Mouse (Mus musculus): ENCODE measurements at regions not wholly inside any gene's neighbourhood (a gene's known extent, or its start where the extent isn't known, plus 50 kb on each side); places are given as distances from the start of the nearest gene placed in this dataset.
A peak's percentile ranks its signal among the peaks of the same experiment; 100 is the strongest.

DNA sequence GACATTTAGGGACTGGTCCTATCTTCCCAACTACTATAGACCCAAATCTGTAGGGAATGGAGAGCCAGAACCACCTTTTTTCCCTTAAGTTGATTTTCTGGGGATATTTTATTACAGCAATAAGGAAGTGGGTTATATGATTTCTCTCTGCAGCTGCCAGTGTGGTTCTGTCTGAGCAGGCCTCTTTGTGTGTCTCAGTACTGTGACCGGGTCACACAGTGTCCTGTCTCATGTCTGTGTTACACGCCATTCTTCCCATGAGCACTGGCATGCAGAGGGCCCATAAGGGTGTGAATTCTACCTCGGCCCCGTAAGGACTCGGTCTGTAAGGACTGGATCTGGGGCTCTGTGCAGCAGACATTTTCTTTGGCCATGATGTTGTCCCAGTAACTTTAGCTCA is 254.9 kb downstream of the Cdh26 start:
- no peak overlapping the region for H3K27ac ChIP-seq (ENCODE audit: insufficient read depth, low read depth, low read length)
- TF ChIP-seq POLR2A (IDR thresholded peaks at IDR 0.05; ENCODE audit: insufficient read depth, low read depth, low read length) (no peak), CTCF (IDR thresholded peaks at IDR 0.05; ENCODE audit: insufficient read depth, low read depth, low read length) (no peak)
- H3K4me3 ChIP-seq (ENCODE audit: insufficient read depth, low read depth, low read length) = no peak overlapping the region
- WGBS = 98% methylated on average over 5 of the region's 5 CpGs
- peaks cover 32% of the 10 kb centered on the region for H3K4me1 ChIP-seq (ENCODE audit: control insufficient read depth, insufficient read depth, low read length)

GRCm38 (mm10) chr2:178686167-178686601 is 255.9 kb downstream of the Cdh26 start:
- no peak overlapping the region for H3K4me3 ChIP-seq (ENCODE audit: insufficient read depth, low read depth, low read length)
- H3K4me1 ChIP-seq (ENCODE audit: control insufficient read depth, insufficient read depth, low read length) = peaks cover 29% of the 10 kb centered on the region
- TF ChIP-seq POLR2A (IDR thresholded peaks at IDR 0.05; ENCODE audit: insufficient read depth, low read depth, low read length) = no peak
- TF ChIP-seq CTCF (IDR thresholded peaks at IDR 0.05; ENCODE audit: insufficient read depth, low read depth, low read length) = no peak
- no peak overlapping the region for H3K27ac ChIP-seq (ENCODE audit: insufficient read depth, low read depth, low read length)
- 67% methylated on average over 7 of the region's 7 CpGs for whole genome bisulfite sequencing

DNA sequence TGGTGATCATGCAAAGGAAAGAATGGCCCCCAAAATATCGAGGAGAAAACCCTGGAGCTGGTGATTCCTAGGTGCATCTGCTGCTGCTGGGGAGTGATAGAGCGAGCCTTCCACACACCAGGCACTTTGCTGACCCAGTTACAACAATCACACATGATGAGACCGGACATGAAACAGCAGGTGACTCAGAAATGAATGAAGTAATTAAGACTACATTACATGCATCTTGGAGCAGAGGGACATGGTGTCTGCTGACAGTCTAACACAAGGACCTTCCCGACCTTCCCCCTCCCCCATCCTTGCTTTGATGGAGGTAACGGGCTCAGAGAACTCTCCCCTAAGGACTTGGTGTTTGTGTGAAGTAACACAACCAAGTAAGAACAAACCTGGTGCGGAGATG is 258.3 kb downstream of the Cdh26 start:
- WGBS = 85% methylated on average over 6 of the region's 6 CpGs

GRCm38 (mm10) chr2:178691190-178691864 is 261.0 kb downstream of the Cdh26 start:
- H3K4me1 ChIP-seq (ENCODE audit: control insufficient read depth, insufficient read depth, low read length) = peaks cover 12% of the 10 kb centered on the region
- no peak overlapping the region for H3K27ac ChIP-seq (ENCODE audit: insufficient read depth, low read depth, low read length)
- no peak overlapping the region for H3K4me3 ChIP-seq (ENCODE audit: insufficient read depth, low read depth, low read length)
- TF ChIP-seq POLR2A (IDR thresholded peaks at IDR 0.05; ENCODE audit: insufficient read depth, low read depth, low read length) (no peak), CTCF (IDR thresholded peaks at IDR 0.05; ENCODE audit: insufficient read depth, low read depth, low read length) (no peak)
- WGBS = 68% methylated on average over 13 of the region's 13 CpGs

More for the DNA sequence above, 258.3 kb downstream of the Cdh26 start:
- H3K4me3 ChIP-seq (ENCODE audit: insufficient read depth, low read depth, low read length) = no peak overlapping the region
- TF ChIP-seq CTCF (IDR thresholded peaks at IDR 0.05; ENCODE audit: insufficient read depth, low read depth, low read length) (no peak), POLR2A (IDR thresholded peaks at IDR 0.05; ENCODE audit: insufficient read depth, low read depth, low read length) (no peak)
- H3K27ac ChIP-seq (ENCODE audit: insufficient read depth, low read depth, low read length) = no peak overlapping the region
- H3K4me1 ChIP-seq (ENCODE audit: control insufficient read depth, insufficient read depth, low read length) = peaks cover 28% of the 10 kb centered on the region

- Histone ChIP-seq H3K27ac (ENCODE audit: insufficient read depth, low read depth, low read length) (no peak overlapping the region), H3K4me1 (ENCODE audit: control insufficient read depth, insufficient read depth, low read length) (peaks cover 9% of the 10 kb centered on the region), H3K4me3 (ENCODE audit: insufficient read depth, low read depth, low read length) (no peak overlapping the region)
- WGBS = 78% methylated on average over 4 of the region's 4 CpGs
- TF ChIP-seq CTCF (IDR thresholded peaks at IDR 0.05; ENCODE audit: insufficient read depth, low read depth, low read length) (no peak), POLR2A (IDR thresholded peaks at IDR 0.05; ENCODE audit: insufficient read depth, low read depth, low read length) (no peak)
Measured at GRCm38 (mm10) chr2:178691865-178692228, 261.5 kb downstream of the Cdh26 start.

DNA sequence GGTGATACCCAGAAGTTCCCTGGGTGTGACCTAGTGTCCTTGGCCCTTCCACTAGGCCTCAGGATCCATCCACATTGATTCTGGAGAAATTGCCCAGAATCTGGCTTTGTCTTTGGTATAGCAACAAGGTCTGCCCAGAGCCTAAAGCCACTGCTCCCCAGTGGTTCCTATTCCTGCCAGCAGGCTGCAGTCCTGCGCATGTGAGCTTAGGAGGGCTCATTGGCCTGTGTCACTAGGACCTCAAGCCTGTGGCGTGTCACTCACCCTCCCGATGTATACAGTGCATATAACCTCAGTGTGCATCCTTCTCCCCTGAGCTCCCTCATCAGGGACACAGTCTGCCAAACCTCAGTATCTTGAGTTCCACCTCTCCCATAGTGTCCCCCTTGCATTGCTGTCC is 261.9 kb downstream of the Cdh26 start:
- peaks cover 9% of the 10 kb centered on the region for H3K4me1 ChIP-seq (ENCODE audit: control insufficient read depth, insufficient read depth, low read length)
- H3K4me3 ChIP-seq (ENCODE audit: insufficient read depth, low read depth, low read length) = no peak overlapping the region
- TF ChIP-seq POLR2A (IDR thresholded peaks at IDR 0.05; ENCODE audit: insufficient read depth, low read depth, low read length) = no peak
- TF ChIP-seq CTCF (IDR thresholded peaks at IDR 0.05; ENCODE audit: insufficient read depth, low read depth, low read length) = no peak
- H3K27ac ChIP-seq (ENCODE audit: insufficient read depth, low read depth, low read length) = no peak overlapping the region
- 94% methylated on average over 3 of the region's 3 CpGs for WGBS

DNA sequence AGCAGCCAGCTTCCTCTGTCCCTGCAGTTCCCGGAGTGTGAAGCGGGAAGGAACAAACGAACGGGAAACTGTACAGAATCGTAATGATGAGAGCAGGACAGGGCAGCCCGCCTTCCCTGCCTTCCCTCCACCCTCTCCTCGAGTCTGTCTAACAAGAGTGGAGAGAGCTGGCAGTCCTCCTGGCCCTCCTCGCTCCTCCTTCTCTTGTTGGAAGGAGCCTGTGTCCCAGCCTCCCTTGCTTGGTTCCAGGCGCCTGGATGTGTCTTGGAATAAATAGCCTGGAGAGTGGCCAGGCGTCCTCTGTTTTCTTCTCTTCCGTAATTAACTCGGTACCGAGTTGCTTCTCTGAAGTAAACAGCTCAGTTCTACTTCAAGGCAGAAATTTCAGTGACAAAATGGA is 268.3 kb downstream of the Cdh26 start:
- H3K27ac ChIP-seq (ENCODE audit: insufficient read depth, low read depth, low read length) = peak overlapping the region; percentile 65

GRCm38 (mm10) chr2:178700825-178701224 is 270.5 kb downstream of the Cdh26 start:
- Histone ChIP-seq H3K4me3 (ENCODE audit: insufficient read depth, low read depth, low read length) (no peak overlapping the region), H3K4me1 (ENCODE audit: control insufficient read depth, insufficient read depth, low read length) (peaks cover 7% of the 10 kb centered on the region), H3K27ac (ENCODE audit: insufficient read depth, low read depth, low read length) (no peak overlapping the region)
- TF ChIP-seq CTCF (IDR thresholded peaks at IDR 0.05; ENCODE audit: insufficient read depth, low read depth, low read length) (no peak), POLR2A (IDR thresholded peaks at IDR 0.05; ENCODE audit: insufficient read depth, low read depth, low read length) (no peak)
- WGBS = 92% methylated on average over 3 of the region's 3 CpGs

More for the DNA sequence above, 268.3 kb downstream of the Cdh26 start:
- peaks cover 7% of the 10 kb centered on the region for H3K4me1 ChIP-seq (ENCODE audit: control insufficient read depth, insufficient read depth, low read length)
- WGBS = 19% methylated on average over 13 of the region's 13 CpGs
- no peak overlapping the region for H3K4me3 ChIP-seq (ENCODE audit: insufficient read depth, low read depth, low read length)
- TF ChIP-seq CTCF (IDR thresholded peaks at IDR 0.05; ENCODE audit: insufficient read depth, low read depth, low read length) = no peak
- no peak for TF ChIP-seq POLR2A (IDR thresholded peaks at IDR 0.05; ENCODE audit: insufficient read depth, low read depth, low read length)

DNA sequence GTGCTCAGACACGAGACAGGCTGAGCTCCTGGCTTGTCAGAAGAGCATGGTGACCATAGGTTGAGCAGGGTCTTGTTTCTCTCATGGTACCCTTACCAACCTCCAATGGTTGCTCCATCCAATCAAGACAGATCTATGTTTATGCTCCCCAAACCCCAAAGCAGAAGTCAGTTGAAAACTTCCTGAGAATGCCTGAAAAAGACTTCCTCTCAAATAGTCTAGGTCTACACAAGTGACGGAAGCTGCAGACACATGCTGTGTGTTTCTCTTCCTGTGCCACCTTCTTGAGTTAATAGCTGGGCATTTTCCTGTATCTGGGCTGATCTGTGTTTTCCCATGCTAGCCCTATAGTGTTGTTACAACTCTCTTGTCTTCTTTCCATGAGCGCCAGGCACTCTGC is 274.2 kb downstream of the Cdh26 start:
- 92% methylated on average over 3 of the region's 3 CpGs for whole genome bisulfite sequencing

More for the DNA sequence above, 274.2 kb downstream of the Cdh26 start:
- Histone ChIP-seq H3K4me3 (ENCODE audit: insufficient read depth, low read depth, low read length) (no peak overlapping the region), H3K4me1 (ENCODE audit: control insufficient read depth, insufficient read depth, low read length) (no peaks in the 10 kb centered on the region), H3K27ac (ENCODE audit: insufficient read depth, low read depth, low read length) (no peak overlapping the region)
- TF ChIP-seq POLR2A (IDR thresholded peaks at IDR 0.05; ENCODE audit: insufficient read depth, low read depth, low read length) = no peak
- TF ChIP-seq CTCF (IDR thresholded peaks at IDR 0.05; ENCODE audit: insufficient read depth, low read depth, low read length) = no peak
